Mouse (Mus musculus) stomach, embryonic 15.5 days (tissue): ENCODE measurements around the gene Gja3. TPM values are rescaled to one million over a fixed set of nuclear protein-coding genes. Genes with fewer than 3 reads are reported as not detected.
"Not testable (repeated sequence)": the region's sequence is repeated elsewhere in the genome, so short reads cannot be mapped to it uniquely, and the experiment has no call there.

Source experiments
- ATAC-seq: fragments of 200-750 bp; cut with Nextera tagmentation; 2 replicates; pipeline ENCODE4 v1.8.0; 2017; ENCODE audit warnings: low read depth, moderate number of reproducible peaks, moderate TSS enrichment; ENCODE audit not compliant: insufficient read depth, low FRiP score
- H3K27ac ChIP-seq: fragments of 300-500 bp; sonication (generic); 2 replicates; pipeline ENCODE4 v1.5.1; 2015; ENCODE audit warnings: mild to moderate bottlenecking, inconsistent platforms
- H3K27me3 ChIP-seq: fragments of 300-500 bp; sonication (generic); replicated peaks from 2 replicates; pipeline ENCODE4 v1.6.1; 2015; ENCODE audit warnings: inconsistent platforms
- H3K36me3 ChIP-seq: fragments of 300-500 bp; sonication (generic); 2 replicates; pipeline ENCODE4 v1.6.1; 2015; ENCODE audit warnings: inconsistent platforms
- H3K4me1 ChIP-seq: fragments of 300-500 bp; sonication (generic); 2 replicates; pipeline ENCODE4 v1.6.1; 2015; ENCODE audit warnings: inconsistent platforms
- H3K4me2 ChIP-seq: fragments of 300-500 bp; sonication (generic); 2 replicates; pipeline ENCODE4 v1.6.1; 2015; ENCODE audit warnings: mild to moderate bottlenecking, inconsistent platforms
- H3K4me3 ChIP-seq: fragments of 300-500 bp; sonication (generic); replicated peaks from 2 replicates; pipeline ENCODE4 v1.5.1; 2015; ENCODE audit warnings: inconsistent platforms
- H3K9ac ChIP-seq: fragments of 300-500 bp; sonication (generic); 2 replicates; pipeline ENCODE4 v1.6.1; 2015; ENCODE audit warnings: inconsistent platforms
- H3K9me3 ChIP-seq: fragments of 300-500 bp; sonication (generic); 2 replicates; pipeline ENCODE4 v1.6.1; 2016; ENCODE audit warnings: inconsistent platforms
- WGBS: fragments of 180-500 bp; shearing (Covaris S2); methylation state at CpG from one replicate; pipeline ENCODE4 v1.1.7; 2015; 5-methylcytosine and 5-hydroxymethylcytosine counted together
- polyA plus RNA-seq: library from polyadenylated mRNA; unstranded; fragments of >200 nt; fragmentation: Nextera tagmentation; extraction: Ambion mirVana; gene quantifications from 2 replicates; pipeline ENCODE4 v1.2.1, GENCODE M21; 2015

Gja3 gene
- polyA plus RNA-seq, 1 experiment from 2014 or later: 0.53 TPM

- Histone ChIP-seq H3K4me2 (no peak overlapping the region), H3K4me1 (no peaks in the 10 kb centered on the region), H3K9ac (no peak overlapping the region), H3K4me3 (no peak overlapping the region), H3K36me3 (no peaks in the 10 kb centered on the region), H3K27me3 (no peaks in the 10 kb centered on the region), H3K9me3 (no peaks in the 10 kb centered on the region), H3K27ac (no peak overlapping the region)
- 79% methylated on average over 2 of the region's 2 CpGs for WGBS
- ATAC-seq: no peak
Measured at GRCm38 (mm10) chr14:57018436-57018835, 39.5 kb downstream of the Gja3 start.

DNA sequence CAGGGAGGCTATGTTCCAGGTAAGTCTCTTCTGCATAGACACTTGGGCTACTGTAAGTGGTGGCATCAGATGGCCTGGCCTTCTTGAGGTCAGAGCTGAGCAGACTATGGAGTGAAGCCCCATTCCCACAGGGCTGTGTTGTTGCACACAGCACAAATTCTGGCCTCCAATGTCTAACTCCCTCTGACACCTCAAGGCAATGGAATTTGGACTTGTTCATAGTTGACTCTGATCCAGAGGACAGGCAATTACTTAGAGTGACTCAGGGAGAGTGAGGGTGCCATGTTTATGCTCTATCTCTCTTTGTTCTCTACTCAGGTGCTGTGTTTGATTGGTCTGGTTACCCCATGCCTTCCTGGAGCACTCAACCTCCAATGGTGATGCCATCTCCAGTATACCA lies 41.1 kb downstream of the Gja3 start:
- H3K27ac ChIP-seq, ATAC-seq, H3K9ac ChIP-seq, H3K4me3 ChIP-seq, H3K27me3 ChIP-seq, H3K4me2 ChIP-seq, H3K9me3 ChIP-seq, H3K4me1 ChIP-seq, H3K36me3 ChIP-seq: not testable (repeated sequence)

GRCm38 (mm10) chr14:56988621-56989020 lies 69.3 kb downstream of the Gja3 start:
- no peaks in the 10 kb centered on the region for H3K36me3 ChIP-seq
- no peaks in the 10 kb centered on the region for H3K4me1 ChIP-seq
- no peak overlapping the region for H3K9ac ChIP-seq
- H3K9me3 ChIP-seq: no peaks in the 10 kb centered on the region
- H3K4me2 ChIP-seq: no peak overlapping the region
- H3K4me3 ChIP-seq: no peak overlapping the region
- WGBS: 58% methylated on average over 4 of the region's 4 CpGs
- H3K27ac ChIP-seq: no peak overlapping the region
- ATAC-seq: no peak
- no peaks in the 10 kb centered on the region for H3K27me3 ChIP-seq

Other genes with a start within 250 kb of the Gja3 start
- gene Zmym5, start 246.4 kb downstream of the Gja3 start, polyA plus RNA-seq: 21.9 and 25.4 TPM in 2 replicates
- gene Zmym2, start 171.4 kb downstream of the Gja3 start, polyA plus RNA-seq: 33.1 and 36.5 TPM in 2 replicates
- gene Gjb2, start 46.6 kb upstream of the Gja3 start, polyA plus RNA-seq: 13.3 and 19.9 TPM in 2 replicates
- gene Gm4491, start 57.8 kb upstream of the Gja3 start, polyA plus RNA-seq: not detected in 2 replicates
- gene Gjb6, start 75.5 kb upstream of the Gja3 start, polyA plus RNA-seq: 2.5 and 5.3 TPM in 2 replicates